Mouse (Mus musculus) lung, postnatal 25 days (tissue): ENCODE measurements around the gene Card9.

ENCODE experiments used
- DNase-seq: peaks from one replicate; pipeline ENCODE4 v3.0.0; 2022; ENCODE audit warnings: low spot score

The Card9 gene

DNA sequence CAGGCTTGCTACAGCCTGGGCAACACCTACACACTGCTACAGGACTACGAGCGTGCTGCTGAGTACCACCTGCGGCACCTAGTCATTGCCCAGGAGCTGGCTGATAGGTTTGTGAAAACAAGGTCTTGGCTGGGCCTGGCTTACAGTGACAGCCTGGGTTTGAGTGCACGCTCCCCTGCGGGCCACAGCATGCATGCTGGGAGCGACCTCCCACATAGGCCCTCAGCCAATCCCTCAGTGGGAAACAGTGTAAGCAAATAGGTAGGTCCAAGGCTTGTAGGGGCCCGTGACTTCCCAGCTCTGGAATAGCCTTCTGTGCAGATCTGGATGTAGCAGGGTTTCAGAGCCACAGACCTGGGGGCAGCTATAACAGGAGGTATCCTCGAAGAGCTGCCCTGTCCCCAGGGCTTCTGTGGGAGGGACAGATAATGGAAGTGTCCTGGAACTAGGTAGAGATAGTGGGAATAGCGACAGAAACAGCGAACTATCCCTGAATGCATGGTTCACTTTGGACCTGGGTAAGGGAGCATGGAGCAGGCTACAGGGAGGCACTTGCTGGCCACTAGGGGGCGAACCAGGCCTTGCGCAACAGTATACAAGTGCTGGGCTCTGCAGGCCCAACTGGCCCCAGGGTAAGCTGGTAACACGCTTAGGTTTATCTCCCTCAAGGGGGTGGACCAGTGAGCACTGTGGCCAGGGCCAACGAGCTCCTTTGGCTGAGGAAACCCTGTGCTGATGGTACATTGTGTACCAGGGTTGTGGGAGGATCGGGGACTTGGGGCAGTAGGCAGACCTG is 35.1 kb downstream of the Card9 start:
- DNase-seq, result peak; percentile 67

DNA sequence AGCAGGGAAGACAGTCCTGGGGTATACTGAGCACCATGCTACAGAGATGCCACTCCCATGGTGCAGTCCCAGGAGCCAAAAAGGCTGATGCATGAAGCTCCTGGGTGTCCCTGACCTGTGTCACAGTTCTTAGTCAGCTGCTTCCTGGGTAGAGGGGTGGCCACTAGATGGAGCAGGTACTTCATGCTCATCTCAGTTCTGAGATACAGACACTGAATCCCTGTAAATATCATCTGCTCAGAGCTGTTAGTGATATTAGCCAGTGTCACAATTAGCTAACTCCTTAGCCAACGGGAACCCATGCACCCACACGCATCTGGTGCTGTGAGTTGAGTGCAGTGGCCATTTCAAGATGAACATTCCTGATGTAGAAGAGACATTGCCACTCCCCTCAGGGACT is 35.8 kb downstream of the Card9 start:
- peak; percentile 29 for DNase-seq

DNA sequence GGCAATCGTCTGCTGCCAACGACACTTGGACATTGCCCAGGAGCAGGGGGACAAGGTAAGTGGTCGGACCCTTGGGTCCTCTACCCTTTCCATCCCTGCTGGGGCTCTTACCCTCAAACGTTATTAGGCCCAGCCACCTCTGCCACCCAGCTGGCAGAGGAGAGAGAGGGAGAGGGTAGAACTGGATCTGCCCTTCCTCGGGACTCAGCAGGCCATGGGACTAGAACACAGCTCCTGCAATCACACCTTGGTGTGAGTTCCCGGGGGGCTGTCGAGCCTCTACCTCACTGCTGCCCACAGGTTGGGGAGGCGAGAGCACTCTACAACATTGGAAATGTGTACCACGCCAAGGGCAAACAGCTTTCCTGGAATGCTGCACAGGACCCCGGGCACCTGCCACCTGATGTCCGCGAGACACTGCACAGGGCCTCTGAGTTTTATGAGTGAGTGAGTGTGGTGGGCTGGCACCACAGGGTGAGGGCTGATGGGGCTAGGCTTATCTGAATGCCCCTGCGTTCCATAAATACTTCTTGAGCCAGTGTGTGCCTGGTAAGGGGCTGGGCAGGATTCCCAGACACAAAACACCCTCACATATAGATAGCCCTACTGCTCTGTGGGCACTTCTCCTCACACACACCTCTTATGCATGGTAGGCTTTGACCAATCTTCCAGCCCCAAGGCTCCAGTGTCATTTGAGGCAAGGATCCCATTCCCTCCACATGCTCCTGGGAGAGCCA is 37.0 kb downstream of the Card9 start:
- DNase-seq, result no peak

DNA sequence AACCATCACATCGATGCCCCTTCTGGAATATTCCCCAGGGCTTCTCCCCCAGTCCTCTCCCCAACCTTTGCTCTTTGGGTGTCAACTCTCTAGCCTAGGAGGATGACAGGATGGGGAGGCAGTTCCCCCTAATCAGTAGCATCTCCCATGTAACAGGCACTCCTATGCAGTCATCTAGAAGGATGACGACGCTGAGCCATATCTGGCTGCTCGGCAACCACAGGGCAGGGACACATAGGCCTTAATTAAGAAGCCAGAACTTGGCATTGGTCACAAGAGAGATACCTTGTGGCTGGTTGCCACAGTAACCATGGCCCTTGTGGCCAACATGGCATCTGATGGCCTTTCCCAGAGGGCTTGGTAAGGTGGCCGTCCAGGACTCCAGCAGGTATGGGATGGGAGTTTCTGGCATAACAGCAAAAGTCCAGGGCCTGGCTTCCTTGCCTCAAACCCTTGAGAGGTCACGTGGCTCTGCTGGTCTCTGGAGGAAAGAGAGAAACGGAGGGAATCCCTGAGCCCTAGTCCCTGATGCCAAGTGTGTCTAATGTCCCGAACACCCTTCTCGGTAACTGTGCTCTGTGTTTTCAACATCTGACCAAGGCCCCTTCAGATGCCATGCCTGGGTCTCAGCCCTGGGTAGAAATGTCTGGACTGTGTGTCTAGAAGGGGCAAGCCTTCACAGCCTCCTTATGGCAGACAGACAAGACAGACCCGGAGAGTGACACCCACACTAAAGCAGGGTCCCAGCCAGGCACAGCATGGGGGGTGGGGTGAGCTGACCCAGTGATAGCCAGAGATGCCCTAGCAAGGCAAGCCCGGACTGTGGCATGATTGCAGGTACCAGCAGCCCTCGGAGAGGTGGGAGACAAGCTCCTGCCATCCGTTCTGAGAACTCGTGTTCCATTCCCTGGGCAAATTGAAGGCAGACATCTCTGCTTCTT is 40.2 kb downstream of the Card9 start:
- no peak for DNase-seq

DNA sequence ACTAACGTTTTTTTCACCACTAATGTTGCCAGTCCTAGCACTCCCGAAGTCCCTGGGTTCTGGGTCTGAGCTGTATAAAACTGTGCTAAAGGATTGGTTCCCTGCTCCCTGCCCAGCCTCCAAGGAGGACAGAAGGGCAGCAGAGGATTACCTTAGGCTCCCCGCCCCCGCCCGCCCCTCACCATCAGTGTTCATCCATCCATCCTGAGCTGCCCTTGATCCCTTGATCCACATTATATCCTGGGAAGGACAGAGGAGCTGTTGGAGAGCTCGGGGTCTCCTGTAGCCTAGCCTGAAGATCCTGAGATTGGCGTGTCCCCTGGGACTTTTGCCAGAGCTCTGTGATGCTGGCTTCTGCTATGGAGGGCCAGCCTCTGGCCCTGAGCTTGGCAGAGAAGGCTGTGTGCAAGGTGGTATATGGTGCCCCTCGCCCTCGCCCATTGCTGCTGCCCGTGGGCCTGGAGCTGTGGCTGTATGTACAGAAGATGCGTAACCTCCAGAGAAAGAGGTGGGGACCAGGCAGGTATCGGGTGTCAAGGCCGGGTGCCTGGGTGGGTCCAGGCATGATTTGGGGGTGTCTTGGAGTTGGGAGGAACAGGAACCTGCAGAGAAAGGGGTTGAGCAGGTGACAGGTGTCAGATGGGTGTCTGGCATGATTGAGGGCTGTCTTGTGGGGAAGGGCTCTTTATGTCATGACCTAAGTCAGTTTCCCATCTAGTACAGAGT is 41.0 kb downstream of the Card9 start:
- DNase-seq, result no peak

DNA sequence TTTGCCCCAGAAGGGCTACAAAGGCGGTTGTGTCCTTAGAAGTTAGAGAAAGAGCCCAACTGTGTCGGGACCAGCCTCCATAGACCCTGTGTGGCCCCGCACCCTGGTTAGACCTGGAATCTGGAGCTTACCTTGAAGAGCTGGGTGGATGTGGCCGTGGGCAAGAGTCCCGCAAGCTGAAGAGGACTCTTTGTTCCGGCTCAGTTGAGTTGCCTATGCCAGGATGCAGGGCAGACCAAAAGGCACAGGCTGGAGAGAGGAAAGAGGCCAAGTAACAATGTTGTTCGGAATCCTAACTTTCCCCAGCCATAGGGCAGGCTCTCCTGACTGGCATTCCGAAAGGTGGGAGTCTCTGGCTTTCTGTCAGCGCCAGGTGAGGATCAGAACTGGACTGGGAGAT is 41.6 kb downstream of the Card9 start:
- no peak for DNase-seq

DNA sequence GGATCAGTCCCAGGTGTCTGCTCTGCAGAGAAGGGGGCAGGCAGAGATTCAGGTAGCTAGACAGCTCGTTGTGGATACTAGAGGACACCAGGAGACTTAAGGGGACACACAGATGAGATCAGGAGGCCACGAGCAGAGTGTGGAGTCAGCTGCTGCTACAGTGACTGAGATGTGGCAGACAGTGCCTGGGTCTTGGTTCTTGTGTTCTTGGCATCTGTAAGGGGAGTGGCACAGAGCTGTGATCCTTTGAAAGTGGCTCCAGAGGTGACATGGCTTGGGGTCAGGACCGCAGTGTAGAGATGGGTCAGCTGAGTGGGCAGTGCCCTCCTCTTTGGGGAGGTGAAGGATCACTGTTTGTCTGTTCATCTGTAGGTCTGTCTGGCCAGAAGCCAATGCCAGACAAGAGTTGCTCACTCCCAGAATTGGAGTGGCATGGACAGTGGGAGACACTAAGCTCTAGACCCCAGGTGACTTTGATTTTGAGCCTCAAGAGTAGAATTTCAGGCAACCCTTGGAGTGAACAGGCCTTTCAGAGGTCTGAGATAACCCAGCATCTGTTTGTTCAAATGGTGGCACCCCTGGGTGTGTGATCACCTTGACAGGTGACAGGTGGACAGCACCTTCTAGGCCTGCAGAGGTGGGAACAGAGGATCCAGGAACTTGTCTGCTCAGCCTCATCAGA is 42.6 kb downstream of the Card9 start:
- no peak for DNase-seq

DNA sequence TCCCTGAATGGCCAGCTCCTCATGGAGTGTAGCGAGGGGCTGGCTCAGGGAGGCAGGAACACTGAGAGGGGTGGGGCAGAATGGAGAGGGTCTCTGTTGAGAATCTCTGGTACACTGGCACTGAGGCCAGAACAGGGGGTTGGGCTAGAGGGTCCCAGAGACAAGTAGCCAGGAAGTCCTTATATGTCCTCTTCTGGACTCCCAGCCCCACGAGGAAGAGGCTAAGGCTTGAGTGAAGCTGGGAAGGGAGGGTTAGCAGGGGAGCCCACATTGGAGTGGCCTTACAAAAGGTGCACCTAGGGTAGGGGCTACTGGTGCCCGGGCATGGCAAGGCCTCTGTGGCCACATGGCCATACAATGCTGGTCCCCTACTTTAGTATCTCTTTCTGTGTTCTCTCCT is 43.3 kb downstream of the Card9 start:
- no peak for DNase-seq

DNA sequence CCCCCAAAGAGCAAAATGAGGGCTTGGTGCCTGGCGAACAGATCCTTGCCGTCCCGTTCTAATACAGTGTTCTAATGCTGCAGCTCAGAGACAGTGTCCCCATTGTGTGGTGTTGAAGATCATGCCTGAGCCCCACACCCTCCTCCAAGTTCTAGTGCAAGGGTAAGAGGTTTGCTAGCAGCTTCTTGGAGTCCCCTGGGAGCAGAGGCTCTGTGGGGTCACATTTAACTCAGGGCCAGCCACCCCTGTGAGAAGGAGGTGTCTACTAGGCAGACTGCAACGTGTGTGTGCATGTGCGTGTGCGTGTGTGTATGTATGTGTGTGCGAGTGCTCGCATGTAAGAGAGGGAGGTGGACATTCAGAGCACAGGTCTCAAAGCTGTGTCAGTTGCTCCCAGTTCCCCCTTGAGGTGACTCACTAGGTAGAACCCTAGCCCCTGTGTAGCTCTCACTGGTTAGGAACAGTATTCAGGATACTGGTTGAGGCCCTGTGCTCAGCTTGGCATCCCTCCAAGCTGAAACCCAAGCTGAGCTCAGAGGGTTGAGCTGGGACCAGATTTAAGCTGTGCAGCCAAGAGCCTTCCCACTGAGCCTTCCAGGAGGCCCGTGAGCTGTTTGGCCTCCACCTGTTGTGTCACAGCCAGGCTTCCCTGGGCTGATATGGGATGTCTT is 44.0 kb downstream of the Card9 start:
- DNase-seq, result no peak

DNA sequence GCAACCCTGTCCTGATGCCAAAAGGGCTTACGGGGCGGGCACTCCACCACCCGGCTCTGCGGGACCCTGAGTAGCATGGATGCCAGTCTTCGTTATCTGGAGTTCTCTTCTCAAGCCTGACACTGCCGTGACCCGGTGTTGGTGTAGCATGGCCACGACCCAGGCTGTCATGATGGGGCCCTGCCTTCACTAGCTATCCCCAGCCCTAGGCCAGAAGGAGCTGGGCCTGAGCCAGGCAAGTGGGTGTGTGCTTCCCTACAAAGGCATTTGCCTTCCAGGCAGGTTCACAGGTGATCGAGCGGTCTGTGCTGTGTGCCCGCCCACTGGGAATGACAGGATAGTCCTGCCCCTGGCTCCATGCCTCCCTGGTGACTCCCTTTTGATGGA is 44.8 kb downstream of the Card9 start:
- DNase-seq, result peak; percentile 44

DNA sequence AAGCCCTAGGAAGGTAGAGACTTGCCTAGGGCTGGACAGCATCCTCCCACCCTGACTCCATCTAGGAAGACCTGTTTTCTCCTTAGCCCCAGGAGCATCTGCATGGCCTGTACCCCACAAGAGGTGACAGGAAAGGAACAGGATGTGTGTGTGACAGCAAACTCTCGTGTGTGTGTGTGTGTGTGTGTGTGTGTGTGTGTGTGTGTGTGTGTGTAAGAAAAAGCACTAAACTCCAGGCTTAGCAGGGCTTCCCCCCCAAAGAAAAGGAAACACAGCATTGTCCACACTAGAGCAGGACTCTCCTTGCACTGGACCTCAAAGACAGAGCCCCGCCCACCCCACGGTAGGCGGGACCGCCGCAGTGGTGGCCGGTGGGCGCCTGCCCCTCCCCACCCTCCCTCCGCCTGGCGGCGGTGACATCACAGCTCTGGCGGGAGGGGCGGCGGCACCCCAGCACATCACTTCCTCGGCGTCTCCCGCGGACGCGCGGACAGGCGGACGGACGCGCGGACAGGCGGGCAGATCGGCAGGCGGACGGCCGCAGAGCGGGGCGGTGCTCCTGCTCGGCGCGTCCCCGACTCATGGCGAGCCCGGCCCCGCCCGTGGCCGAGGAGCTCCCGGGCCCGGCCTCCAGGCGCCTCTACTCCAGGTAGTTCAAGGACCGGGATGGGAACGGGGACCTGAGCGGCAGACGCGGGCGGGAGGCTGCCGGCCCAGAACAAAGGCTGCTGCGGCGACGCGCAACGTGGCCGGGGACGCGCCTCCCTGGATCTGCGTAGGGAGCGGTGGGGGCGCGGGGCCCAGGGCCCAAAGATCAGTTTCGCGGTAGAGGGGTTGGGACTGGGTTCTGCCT is 45.4 kb downstream of the Card9 start, which contains the start of gene Gpsm1:
Gpsm1 (plus strand) TSS at position 444 of the 853 bp plus-strand sequence.
- peak; percentile 82 for DNase-seq

DNA sequence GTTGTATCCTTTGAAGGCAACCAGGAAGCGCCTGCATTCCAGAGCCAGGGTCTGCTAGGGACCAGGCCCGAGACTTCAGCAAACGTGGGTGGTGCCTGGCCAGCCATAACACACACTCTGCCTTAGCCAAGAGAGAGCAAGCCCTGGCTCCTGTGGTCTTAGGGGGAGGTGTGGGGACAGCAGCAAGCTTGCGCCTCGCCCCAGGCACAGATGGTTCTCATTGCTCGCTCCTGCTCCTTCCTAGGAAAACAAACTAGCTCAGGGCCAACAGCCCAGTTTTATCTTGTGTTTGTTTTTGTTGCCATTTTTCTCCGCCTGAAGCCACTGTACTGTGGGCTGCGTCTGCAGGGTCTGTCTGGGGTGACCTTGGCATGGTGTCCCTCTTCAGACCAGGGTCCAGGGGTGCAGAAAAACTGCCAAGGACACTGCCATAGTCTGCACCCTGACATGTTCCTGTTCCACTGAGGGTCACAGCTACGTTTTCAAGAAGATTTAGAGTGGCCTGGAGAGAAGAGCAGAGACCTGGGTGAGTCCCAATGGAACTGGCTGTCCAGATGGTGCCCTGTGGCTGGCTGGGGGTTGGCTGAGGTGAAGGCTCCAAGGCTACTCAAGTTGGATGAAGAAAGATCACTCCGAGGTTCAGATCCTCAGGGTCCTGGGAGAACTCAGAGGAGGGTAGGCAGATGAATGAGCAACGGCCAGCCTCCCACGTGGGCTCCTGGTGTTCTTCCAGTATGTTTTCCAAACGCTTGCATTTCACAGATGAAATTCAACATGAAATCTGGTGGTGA is 46.2 kb downstream of the Card9 start:
- peak; percentile 76 for DNase-seq

DNA sequence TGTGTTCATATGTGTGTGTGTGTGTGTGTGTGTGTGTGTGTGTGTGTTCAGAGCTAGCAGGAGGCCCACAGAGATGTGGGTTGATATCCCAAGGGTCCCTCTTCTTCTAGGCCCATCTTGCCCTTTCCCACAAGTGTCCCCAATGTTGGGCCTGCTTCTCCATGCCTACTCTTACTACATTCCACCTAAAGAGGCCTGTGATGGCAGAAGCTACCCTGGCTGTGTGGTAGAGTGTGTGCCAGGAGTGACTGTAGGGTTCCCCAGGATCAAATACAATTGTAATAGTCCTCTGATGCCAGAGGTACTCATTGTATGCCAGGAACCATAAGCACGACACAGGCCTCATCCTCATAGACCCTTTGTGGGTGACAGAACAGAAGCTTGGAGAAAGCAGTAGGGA is 47.3 kb downstream of the Card9 start:
- no peak for DNase-seq

DNA sequence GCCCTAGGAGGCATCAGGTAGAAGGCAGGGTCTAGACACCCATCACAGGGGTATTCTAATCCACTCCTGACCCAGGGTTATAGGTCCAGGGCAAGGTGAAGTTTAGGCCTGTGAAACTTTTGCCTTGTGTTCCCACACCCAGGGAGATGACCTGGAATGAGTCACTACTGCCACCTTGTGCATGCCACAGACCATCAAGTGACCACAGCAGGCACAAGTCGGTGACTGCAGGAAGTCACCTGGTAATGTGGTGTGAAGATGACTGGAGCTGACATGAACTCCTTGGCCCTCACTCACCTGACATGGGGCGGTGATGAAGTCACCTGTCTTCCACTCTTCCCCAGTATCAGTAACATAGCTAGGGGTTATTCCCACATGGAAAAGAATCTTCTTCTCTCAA is 47.9 kb downstream of the Card9 start:
- no peak for DNase-seq

DNA sequence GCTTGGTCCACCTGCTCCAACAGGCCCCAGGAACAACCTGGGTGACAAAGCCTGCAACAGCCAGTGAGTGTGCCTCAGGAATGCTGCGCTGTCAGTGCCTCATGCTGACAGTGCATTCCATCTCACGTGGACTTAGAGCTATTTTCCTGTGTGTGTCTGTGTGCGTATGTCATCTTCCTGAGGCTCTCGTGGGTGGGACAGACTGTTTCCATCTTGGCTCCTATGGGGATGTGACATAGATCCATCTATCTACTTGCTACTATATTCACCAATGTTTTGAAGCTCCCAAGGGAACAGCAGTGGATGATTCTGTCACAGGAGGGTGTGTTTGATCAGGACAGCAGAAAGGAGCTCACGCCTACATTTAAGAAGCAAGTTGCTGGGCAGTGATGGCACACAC is 48.8 kb downstream of the Card9 start:
- DNase-seq, result no peak

DNA sequence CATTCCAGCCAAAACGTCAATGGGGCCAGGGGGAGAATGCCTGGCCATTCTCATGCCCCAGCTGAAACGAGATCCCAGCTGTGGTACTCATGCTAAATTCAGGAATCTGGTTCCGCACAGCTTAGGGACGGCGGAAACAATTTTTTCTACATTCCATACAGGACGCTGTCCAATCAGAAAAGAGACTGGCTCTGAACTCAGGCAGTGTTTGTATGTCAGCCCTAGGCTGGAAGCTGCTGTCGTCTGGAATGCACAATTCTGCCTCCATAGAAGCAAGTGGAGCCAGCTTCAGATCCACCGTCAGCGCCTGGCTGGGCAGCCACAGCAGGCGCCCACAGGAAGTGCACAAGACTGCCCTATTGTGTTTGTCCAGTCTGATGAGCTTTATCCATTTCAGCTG is 51.0 kb downstream of the Card9 start:
- peak; percentile 44 for DNase-seq

DNA sequence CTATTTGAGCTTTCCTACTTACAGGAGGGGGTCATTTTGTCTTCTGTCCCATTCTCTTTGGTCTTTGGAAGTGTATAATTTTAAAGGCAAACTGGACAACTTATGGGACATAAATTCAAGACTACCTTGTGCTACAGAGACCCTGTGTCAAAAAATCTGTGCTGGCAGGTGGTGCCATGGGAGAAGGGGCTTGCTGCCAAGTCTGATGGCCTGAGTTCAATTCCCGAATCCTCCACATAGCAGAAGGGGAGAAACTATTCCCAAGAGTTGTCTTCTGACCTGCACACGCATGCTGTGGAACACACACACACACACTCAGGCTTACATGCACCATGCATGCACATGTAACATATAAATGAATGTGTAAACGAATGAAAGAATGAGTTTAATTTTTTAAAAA is 54.0 kb downstream of the Card9 start:
- DNase-seq, result no peak

DNA sequence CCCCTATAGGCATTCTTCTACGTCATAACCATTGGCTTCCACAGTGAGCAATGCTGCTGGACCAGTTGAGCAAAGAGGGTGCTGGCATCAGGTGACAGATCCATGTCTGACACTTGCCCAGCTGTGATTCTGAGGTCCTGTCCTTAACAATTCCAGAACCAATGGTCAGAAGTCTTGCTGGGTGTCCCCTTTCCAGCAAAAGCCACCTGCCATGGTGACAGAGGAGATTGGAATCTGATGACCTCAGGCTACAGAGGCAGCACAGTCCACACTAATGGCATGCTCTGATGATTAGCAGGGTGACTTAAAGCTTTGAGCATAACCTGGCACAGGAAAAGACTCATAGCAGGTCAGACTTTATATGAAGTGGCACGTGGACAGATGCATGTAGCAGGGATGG is 55.2 kb downstream of the Card9 start:
- no peak for DNase-seq

DNA sequence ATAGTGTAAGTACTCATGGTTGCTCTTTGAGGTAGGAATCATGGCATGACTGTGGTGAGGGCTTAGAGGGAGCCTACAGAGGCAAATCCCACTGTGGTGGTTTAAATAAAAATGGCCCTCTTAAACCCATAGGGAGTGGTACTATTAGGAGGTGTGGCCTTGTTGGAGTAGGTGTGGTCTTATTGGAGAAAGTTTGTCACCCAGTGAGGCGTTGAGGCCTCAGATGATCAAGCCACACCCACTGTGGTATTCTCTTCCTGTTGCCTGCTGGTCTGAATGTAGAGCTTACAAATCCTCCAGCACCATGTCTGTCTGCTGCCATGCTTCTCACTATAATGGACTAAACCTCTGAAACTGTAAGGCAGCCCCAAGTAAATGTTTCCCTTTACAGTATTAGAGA is 56.0 kb downstream of the Card9 start:
- DNase-seq, result no peak
